Mouse (Mus musculus) A20 (cell line): ENCODE results near the gene Prelid1.

Source experiments
- DNase-seq: peaks from one replicate; pipeline ENCODE4 v3.0.0-alpha.2; 2011; ENCODE audit warnings: low read depth, low spot score

Prelid1 gene

GRCm38 (mm10) chr13:55319931-55320533 lies at the start of gene Prelid1:
Gene Prelid1, plus strand, starts transcription at chr13:55320500.
- DNase-seq, result no peak

GRCm38 (mm10) chr13:55277203-55277602 lies 43.1 kb upstream of the Prelid1 start:
- no peak for DNase-seq

- no peak for DNase-seq
Observed at GRCm38 (mm10) chr13:55277646-55278045, 42.7 kb upstream of the Prelid1 start.

- peak; percentile 35 for DNase-seq
Observed at GRCm38 (mm10) chr13:55288854-55289253, 31.4 kb upstream of the Prelid1 start.

DNA sequence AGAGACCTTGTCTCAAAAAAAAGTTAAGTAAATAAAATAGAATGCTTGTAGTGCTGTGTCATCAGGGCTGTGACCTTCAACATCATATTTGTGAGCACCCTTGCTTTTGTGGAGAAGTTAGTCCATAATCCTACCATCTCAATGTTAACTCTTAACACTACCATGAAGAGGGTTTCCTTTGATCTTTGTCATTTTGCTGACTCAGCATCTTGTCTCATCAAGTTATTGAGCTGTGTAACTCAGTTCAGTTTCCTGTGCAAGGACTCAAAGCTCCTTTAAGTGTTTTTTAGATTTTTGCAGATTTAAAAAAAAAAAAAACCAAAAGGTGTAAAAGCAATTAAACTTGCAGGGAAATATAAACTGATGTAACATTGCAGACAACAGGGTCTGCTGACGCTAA lies 23.5 kb upstream of the Prelid1 start:
- no peak for DNase-seq

DNA sequence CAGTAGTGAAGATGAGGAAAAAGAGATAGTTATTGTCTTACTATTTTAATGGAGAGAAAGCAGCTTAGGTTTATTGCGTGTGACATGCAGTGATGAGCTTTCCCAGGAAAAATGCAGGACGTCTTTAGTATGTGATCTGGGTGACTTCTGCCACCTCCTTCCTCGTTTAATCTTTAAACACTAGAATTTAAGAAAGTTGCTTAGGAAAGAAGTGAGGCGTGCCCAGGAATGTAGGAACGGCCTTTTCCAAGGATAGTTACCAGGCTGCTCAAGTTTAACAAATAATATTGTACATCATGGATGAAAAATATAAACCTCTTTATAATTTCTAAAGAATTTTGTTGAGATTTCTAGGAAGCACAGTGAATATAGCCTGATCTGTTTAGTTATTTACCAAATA lies 19.4 kb upstream of the Prelid1 start:
- DNase-seq, result no peak

GRCm38 (mm10) chr13:55312028-55312630 lies 8.2 kb upstream of the Prelid1 start:
- no peak for DNase-seq

GRCm38 (mm10) chr13:55313051-55313450 lies 7.2 kb upstream of the Prelid1 start:
- no peak for DNase-seq

GRCm38 (mm10) chr13:55314891-55315412 lies 5.3 kb upstream of the Prelid1 start:
- DNase-seq, result no peak

GRCm38 (mm10) chr13:55318351-55318750 lies 1.9 kb upstream of the Prelid1 start:
- DNase-seq, result peak; percentile 55

- peak; percentile 91 for DNase-seq
Observed at GRCm38 (mm10) chr13:55321434-55322129, 1.3 kb downstream of the Prelid1 start, which contains the start of gene Rab24. Gene Rab24, minus strand, starts transcription at chr13:55321946.

DNA sequence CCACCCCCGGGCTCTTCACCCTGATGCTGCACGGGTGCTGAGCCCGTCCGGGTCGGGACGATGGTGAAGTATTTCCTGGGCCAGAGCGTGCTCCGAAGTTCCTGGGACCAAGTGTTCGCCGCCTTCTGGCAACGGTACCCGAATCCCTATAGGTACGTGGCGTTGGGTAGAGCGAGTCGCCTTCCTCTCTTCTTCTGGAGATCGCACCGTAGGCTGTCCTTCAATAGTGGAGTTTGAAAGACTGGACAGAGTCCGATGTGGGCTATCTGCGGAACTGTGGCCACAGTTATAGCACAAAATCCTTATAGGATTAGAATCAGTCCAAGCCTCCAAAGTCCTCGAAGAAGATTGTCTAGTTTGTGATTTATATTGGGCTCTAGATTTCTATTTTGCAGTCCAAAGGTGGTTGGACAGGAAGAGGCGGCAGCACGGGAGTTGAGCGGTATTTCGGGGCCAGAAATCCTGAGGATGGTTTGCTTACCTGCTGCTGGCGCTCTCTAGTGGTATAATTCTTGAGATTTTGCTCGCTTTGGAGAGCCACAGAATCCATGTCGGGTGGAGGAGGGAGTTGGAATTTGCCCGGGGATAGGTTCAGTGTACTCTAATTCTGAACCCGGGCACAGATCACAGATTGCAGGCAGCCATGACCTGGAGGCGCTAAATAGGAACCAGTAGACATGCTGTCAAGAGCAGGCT lies 2.0 kb downstream of the Prelid1 start:
- DNase-seq, result peak; percentile 71

GRCm38 (mm10) chr13:55325596-55325995 lies 5.3 kb downstream of the Prelid1 start:
- no peak for DNase-seq

GRCm38 (mm10) chr13:55327169-55327568 lies 6.9 kb downstream of the Prelid1 start:
- no peak for DNase-seq

- DNase-seq, result peak; percentile 90
Observed at GRCm38 (mm10) chr13:55327633-55328032, 7.3 kb downstream of the Prelid1 start.

- DNase-seq, result peak; percentile 17
Observed at GRCm38 (mm10) chr13:55328171-55328570, 7.9 kb downstream of the Prelid1 start.

DNA sequence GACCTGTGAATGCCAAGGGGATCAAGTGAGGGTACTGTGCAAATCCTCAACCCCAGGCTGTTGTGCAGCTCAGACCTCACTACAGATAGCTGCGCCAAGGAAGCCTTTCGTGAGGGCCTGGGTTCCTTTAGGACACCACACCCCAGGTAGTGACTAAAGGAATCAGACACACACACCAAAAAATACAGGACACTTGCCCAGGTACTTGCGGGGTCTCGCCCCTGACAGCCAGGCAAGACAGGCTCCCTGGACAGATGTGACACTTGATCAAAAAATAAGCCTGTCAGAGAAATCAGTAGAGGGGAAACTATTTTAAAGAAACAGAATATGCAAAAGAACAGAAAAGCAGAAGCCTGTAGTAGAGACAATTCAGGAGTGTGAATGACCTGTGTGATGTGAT lies 8.3 kb downstream of the Prelid1 start:
- peak; percentile 60 for DNase-seq

DNA sequence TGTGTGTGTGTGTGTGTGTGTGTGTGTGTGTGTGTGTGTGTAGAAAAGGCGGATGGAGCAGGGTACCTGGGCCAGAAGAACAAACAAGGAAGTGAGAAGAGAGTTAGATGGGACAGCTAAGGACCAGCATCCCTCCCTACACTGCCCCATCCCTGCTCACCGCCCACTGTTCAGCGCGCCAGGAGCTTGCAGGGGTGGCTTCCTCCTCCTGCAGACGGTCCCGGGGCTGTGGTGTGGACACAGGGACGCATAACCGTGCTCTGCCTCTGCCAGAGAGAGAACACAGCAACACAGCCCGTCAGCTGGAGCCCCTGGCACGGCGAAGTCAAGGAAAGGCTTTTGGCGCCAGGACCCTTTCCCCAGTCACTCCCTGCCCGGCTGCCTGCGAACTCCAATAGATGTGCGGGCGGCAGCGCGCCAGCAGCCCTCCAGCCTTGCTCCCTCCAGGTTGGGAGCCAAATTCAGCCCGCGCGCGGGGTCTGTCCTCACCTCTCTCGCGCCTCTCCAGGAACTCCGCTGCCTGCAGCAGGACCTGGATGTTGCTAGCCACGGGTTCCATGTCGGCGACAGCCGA lies 8.9 kb downstream of the Prelid1 start:
- DNase-seq, result no peak

- peak; percentile 97 for DNase-seq
Observed at GRCm38 (mm10) chr13:55329683-55330566, 9.6 kb downstream of the Prelid1 start, which contains the start of gene Mxd3. Gene Mxd3, minus strand, starts transcription at chr13:55329823.

DNA sequence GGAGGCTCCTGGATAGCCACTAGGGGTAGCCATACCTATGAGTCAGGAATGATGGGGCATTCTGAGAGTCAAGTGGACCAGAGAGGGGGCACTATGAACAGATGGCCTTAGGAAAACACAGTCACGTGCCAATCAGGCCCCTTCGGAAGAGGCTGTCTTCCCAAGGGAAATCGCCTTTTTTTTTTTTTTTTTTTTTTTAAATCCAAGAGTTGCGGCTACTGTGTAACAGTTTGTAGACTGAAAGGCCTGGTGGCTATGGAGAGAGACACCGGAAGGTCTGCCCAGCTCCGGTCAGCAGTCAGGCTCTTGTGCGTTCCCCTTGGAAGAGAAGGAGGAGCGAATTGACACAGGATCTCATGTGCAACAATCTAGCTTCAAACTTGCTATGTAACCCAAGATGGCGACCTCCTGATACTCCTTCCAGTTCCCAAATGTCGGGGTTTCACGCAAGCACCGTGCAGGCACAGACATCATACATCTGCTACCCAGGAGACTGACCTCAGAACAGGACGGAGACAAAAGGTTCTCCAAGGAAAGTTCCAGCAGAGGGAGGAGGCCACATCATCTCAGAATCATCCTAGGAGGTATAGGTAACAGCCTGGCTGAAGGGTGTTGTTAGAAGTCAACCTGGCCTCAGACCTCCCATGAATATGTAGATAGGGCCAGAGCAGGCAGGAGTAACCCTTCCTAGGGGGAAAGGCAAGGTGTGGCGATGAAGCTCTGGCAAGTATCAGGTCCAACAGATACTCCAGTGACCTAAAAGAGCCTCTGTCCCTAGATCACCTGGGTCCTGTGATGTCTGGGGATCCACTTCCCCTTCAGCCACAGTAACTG lies 10.5 kb downstream of the Prelid1 start:
- peak; percentile 20 for DNase-seq
